Mouse (Mus musculus) E14TG2a.4 (cell line): Measurements from ENCODE around the gene Fra10ac1.

Experiments
- CTCF ChIP-seq: conservative IDR thresholded peaks from 2 replicates; pipeline ENCODE4 v1.5.1; 2014; ENCODE audit warnings: low read length
- NANOG ChIP-seq: IDR thresholded peaks from 2 replicates; pipeline ENCODE4 v1.6.1; 2014; ENCODE audit warnings: borderline replicate concordance, low read length, mixed read lengths
- POU5F1 ChIP-seq: IDR thresholded peaks from 2 replicates; pipeline ENCODE4 v1.6.1; 2014; ENCODE audit warnings: low read length, borderline replicate concordance

- TF ChIP-seq CTCF (no peak), NANOG (no peak), POU5F1 (no peak)
Observed at GRCm38 (mm10) chr19:38261351-38261750, 37.4 kb upstream of the Fra10ac1 start.
